Mouse (Mus musculus) CH12.LX (cell line): ENCODE measurements around the gene Fam243. TPM values are rescaled to one million over a fixed set of nuclear protein-coding genes. Genes with fewer than 3 reads are reported as not detected.

Experiments used
- DNase-seq: peaks from one replicate; pipeline ENCODE4 v3.0.0-alpha.2; 2013; ENCODE audit errors: extremely low read depth
- H3K27ac ChIP-seq: 2 replicates; pipeline ENCODE4 v1.5.1; 2012; ENCODE audit warnings: low read depth, mild to moderate bottlenecking, control low read depth, moderate library complexity; ENCODE audit not compliant: insufficient read depth
- H3K27me3 ChIP-seq: replicated peaks from 2 replicates; pipeline ENCODE3; 2012; ENCODE audit warnings: inconsistent platforms
- H3K36me3 ChIP-seq, 2 experiments: replicated peaks in 1 of 2; 2 replicates each; pipeline versions ENCODE3 to v1.6.1; 2012; ENCODE audit warnings: inconsistent platforms in 1 of 2, low read length in 1 of 2, mild to moderate bottlenecking in 1 of 2, mixed read lengths in 1 of 2, moderate library complexity in 1 of 2; ENCODE audit not compliant: control insufficient read depth in 1 of 2, insufficient read depth in 1 of 2
- H3K4me1 ChIP-seq, 2 experiments: 2 replicates each; pipeline ENCODE4 v1.6.1; 2012; ENCODE audit warnings: inconsistent platforms in 1 of 2, moderate library complexity in 1 of 2; ENCODE audit not compliant: insufficient read depth in 2 of 2, control insufficient read depth in 1 of 2
- H3K4me2 ChIP-seq: 2 replicates; pipeline ENCODE4 v1.6.1; 2012; ENCODE audit warnings: low read depth, mild to moderate bottlenecking, control low read depth; ENCODE audit not compliant: poor library complexity, insufficient read depth, severe bottlenecking
- H3K4me3 ChIP-seq, 3 experiments: fragments of 150-350 bp in 1 of 3; sonication (generic) in 1 of 3; replicated peaks in 1 of 3; 2 replicates each; pipeline versions ENCODE3 to v1.5.1; 2011 to 2012; ENCODE audit warnings: low read depth in 2 of 3, low read length in 2 of 3, mild to moderate bottlenecking in 2 of 3, moderate library complexity in 2 of 3, control low read depth in 1 of 3, improper control_type of control experiment in 1 of 3, inconsistent platforms in 1 of 3, mixed read lengths in 1 of 3; ENCODE audit not compliant: poor library complexity in 1 of 3
- H3K79me2 ChIP-seq: replicated peaks from 2 replicates; pipeline ENCODE4 v1.6.1; 2012; ENCODE audit warnings: mild to moderate bottlenecking, moderate library complexity; ENCODE audit not compliant: control insufficient read depth, poor library complexity, insufficient read depth, severe bottlenecking; ENCODE audit errors: extremely low read depth
- H3K9ac ChIP-seq: 2 replicates; pipeline ENCODE4 v1.6.1; 2012; ENCODE audit warnings: low read depth, mild to moderate bottlenecking, control low read depth, moderate library complexity; ENCODE audit not compliant: insufficient read depth
- H3K9me3 ChIP-seq: replicated peaks from 2 replicates; pipeline ENCODE3; 2012; ENCODE audit warnings: low read length, inconsistent platforms, mixed read lengths
- BHLHE40 ChIP-seq: IDR thresholded peaks from 2 replicates; pipeline ENCODE4 v1.6.1; 2011; ENCODE audit warnings: mild to moderate bottlenecking, low read depth, low read length, improper control_type of control experiment
- CHD1 ChIP-seq: IDR thresholded peaks from 2 replicates; pipeline ENCODE4 v1.6.1; 2012; ENCODE audit warnings: low read depth, low read length, improper control_type of control experiment, inconsistent platforms
- CHD2 ChIP-seq: IDR thresholded peaks from 2 replicates; pipeline ENCODE4 v1.6.1; 2011; ENCODE audit warnings: low read length, improper control_type of control experiment
- CTCF ChIP-seq, 2 experiments: IDR thresholded peaks in 1 of 2; conservative IDR thresholded peaks in 1 of 2; 2 replicates each; pipeline ENCODE4 v1.5.1; 2011 to 2012; ENCODE audit warnings: low read depth in 2 of 2, low read length in 2 of 2, improper control_type of control experiment in 1 of 2, inconsistent platforms in 1 of 2, mild to moderate bottlenecking in 1 of 2, moderate library complexity in 1 of 2
- E2F4 ChIP-seq: IDR thresholded peaks from 2 replicates; pipeline ENCODE4 v1.6.1; 2011; ENCODE audit warnings: low read depth, low read length, improper control_type of control experiment; ENCODE audit not compliant: insufficient replicate concordance
- ELF1 ChIP-seq: IDR thresholded peaks from 2 replicates; pipeline ENCODE4 v1.6.1; 2014; ENCODE audit warnings: low read depth, mild to moderate bottlenecking, inconsistent platforms, low read length, improper control_type of control experiment
- EP300 ChIP-seq: IDR thresholded peaks from 2 replicates; pipeline ENCODE4 v1.6.1; 2011; ENCODE audit warnings: low read length, improper control_type of control experiment
- IRF4 ChIP-seq: IDR thresholded peaks from 2 replicates; pipeline ENCODE4 v1.6.1; 2014; ENCODE audit warnings: low read depth, mild to moderate bottlenecking, inconsistent platforms, low read length, improper control_type of control experiment
- JUN ChIP-seq: IDR thresholded peaks from 2 replicates; pipeline ENCODE4 v1.6.1; 2011; ENCODE audit warnings: low read depth, mild to moderate bottlenecking, low read length, improper control_type of control experiment, moderate library complexity; ENCODE audit not compliant: insufficient read depth
- JUND ChIP-seq: conservative IDR thresholded peaks from 2 replicates; pipeline ENCODE4 v1.6.1; 2011; ENCODE audit warnings: low read depth, low read length, improper control_type of control experiment
- KAT2A ChIP-seq: IDR thresholded peaks from 2 replicates; pipeline ENCODE4 v1.6.1; 2012; ENCODE audit warnings: low read length, improper control_type of control experiment, inconsistent platforms; ENCODE audit not compliant: insufficient replicate concordance
- MAFK ChIP-seq: IDR thresholded peaks from 2 replicates; pipeline ENCODE4 v1.6.1; 2011; ENCODE audit warnings: low read length, improper control_type of control experiment; ENCODE audit not compliant: insufficient replicate concordance
- MAX ChIP-seq: IDR thresholded peaks from 2 replicates; pipeline ENCODE4 v1.6.1; 2011; ENCODE audit warnings: low read length, improper control_type of control experiment
- MAZ ChIP-seq: IDR thresholded peaks from 2 replicates; pipeline ENCODE4 v1.6.1; 2012; ENCODE audit warnings: low read depth, mild to moderate bottlenecking, inconsistent platforms, low read length, improper control_type of control experiment, moderate library complexity
- MEF2A ChIP-seq: IDR thresholded peaks from 2 replicates; pipeline ENCODE4 v1.6.1; 2014; ENCODE audit warnings: low read depth, mild to moderate bottlenecking, inconsistent platforms, low read length, improper control_type of control experiment, borderline replicate concordance
- MXI1 ChIP-seq: IDR thresholded peaks from 2 replicates; pipeline ENCODE4 v1.6.1; 2011; ENCODE audit warnings: mild to moderate bottlenecking, low read depth, low read length, improper control_type of control experiment
- MYC ChIP-seq: IDR thresholded peaks from 2 replicates; pipeline ENCODE4 v1.6.1; 2011; ENCODE audit warnings: low read depth, mild to moderate bottlenecking, improper control_type of control experiment, low read length
- NELFE ChIP-seq: IDR thresholded peaks from 2 replicates; pipeline ENCODE4 v1.6.1; 2011; ENCODE audit warnings: low read depth, low read length, improper control_type of control experiment
- NRF1 ChIP-seq: IDR thresholded peaks from 2 replicates; pipeline ENCODE4 v1.6.1; 2014; ENCODE audit warnings: low read depth, mild to moderate bottlenecking, inconsistent platforms, low read length, improper control_type of control experiment, moderate library complexity
- PAX5 ChIP-seq: IDR thresholded peaks from 2 replicates; pipeline ENCODE4 v1.6.1; 2012; ENCODE audit warnings: low read length, inconsistent platforms, mixed read lengths
- RAD21 ChIP-seq: IDR thresholded peaks from 2 replicates; pipeline ENCODE4 v1.6.1; 2011; ENCODE audit warnings: low read depth, mild to moderate bottlenecking, low read length, improper control_type of control experiment, moderate library complexity
- RCOR1 ChIP-seq: conservative IDR thresholded peaks from 2 replicates; pipeline ENCODE4 v1.6.1; 2012; ENCODE audit warnings: low read depth, mild to moderate bottlenecking, inconsistent platforms, low read length, improper control_type of control experiment
- TBP ChIP-seq: conservative IDR thresholded peaks from 2 replicates; pipeline ENCODE4 v1.6.1; 2011; ENCODE audit warnings: low read depth, low read length, improper control_type of control experiment
- TCF12 ChIP-seq: IDR thresholded peaks from 2 replicates; pipeline ENCODE4 v1.6.1; 2014; ENCODE audit warnings: low read depth, mild to moderate bottlenecking, inconsistent platforms, low read length, improper control_type of control experiment
- UBTF ChIP-seq: IDR thresholded peaks from 2 replicates; pipeline ENCODE4 v1.6.1; 2012; ENCODE audit warnings: low read depth, mild to moderate bottlenecking, inconsistent platforms, low read length, improper control_type of control experiment, moderate library complexity
- USF1 ChIP-seq: IDR thresholded peaks from 2 replicates; pipeline ENCODE4 v1.6.1; 2014; ENCODE audit warnings: low read depth, mild to moderate bottlenecking, inconsistent platforms, low read length, improper control_type of control experiment
- USF2 ChIP-seq: conservative IDR thresholded peaks from 2 replicates; pipeline ENCODE4 v1.6.1; 2011; ENCODE audit warnings: low read depth, low read length, improper control_type of control experiment
- ZC3H11A ChIP-seq: IDR thresholded peaks from 2 replicates; pipeline ENCODE4 v1.6.1; 2012; ENCODE audit warnings: low read depth, mild to moderate bottlenecking, inconsistent platforms, low read length, improper control_type of control experiment
- ZMIZ1 ChIP-seq: IDR thresholded peaks from 2 replicates; pipeline ENCODE4 v1.6.1; 2012; ENCODE audit warnings: low read depth, mild to moderate bottlenecking, inconsistent platforms, low read length, improper control_type of control experiment
- dilution Hi-C: fragments of 300-500 bp; cut with MboI; formaldehyde crosslinking; loops from 2 replicates; pipeline ENCODE4 v1.14.3; 2020; ENCODE audit warnings: low sequenced_read_pairs; ENCODE audit not compliant: extremely low pct_unique_long_range_greater_than_20kb, extremely low pct_ligation_motif_present
- in situ Hi-C: fragments of 300-500 bp; cut with MboI; formaldehyde crosslinking; loops from 3 replicates; pipeline ENCODE4 v1.14.3; 2019; ENCODE audit warnings: low sequenced_read_pairs, low pct_ligation_motif_present, low pct_unique_long_range_greater_than_20kb, mixed read lengths
- polyA plus RNA-seq: library from polyadenylated mRNA; unstranded; fragments of >175 nt; gene quantifications from 2 replicates; pipeline ENCODE4 v1.2.1, GENCODE M21; 2012; ENCODE audit warnings: low read depth; ENCODE audit not compliant: insufficient read length
- total RNA-seq, 2 experiments: library from RNA; depleted of rRNA; stranded (reverse); fragments of 300-350 nt in 1 of 2; fragments of >200 nt in 1 of 2; gene quantifications; 2 replicates each; pipeline ENCODE4 v1.2.3; 2012 to 2014

Gene Fam243
- total and polyA plus RNA-seq, 3 experiments = not detected

DNA sequence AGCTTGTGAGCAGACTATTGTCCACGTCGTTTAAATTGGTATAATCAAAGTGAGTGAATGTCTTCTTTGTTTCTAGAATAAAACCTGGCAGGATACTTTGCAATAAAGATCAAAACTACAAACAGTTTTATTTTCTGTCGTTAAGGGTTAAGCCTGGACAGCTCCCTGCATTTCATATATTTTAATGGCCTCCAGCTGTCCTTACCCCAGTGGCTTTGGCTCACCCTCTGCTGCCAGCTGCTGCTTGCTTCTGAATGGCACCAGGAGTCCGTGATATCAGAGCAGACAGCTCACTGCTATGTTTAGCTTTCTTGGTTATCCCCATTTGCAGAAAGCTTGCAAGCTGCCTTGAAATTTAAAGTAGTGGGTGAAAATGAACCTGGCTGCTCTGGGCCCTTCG is 19.3 kb downstream of the Fam243 start:
- H3K9ac ChIP-seq = peak overlapping the region; percentile 80
- in situ Hi-C loops = no loop called here

DNA sequence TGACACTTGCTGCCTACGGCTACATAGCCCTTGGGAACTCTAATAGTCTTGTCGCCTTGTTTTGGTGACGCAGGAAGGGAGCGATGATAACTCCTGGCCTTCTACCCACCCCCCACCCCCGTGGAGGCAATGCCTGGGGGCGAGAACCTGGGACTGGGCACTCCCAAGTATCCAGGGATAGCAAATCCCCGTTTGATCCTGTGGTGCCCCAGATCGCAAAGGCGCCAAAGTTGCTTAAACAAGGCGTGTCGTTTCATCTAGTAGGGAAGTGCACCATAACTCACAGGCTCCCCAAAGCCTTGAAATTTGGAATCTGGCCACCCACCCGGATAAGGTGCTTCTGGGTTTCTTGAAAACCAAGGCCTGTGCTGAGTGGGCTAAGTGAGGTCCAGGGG is 19.8 kb downstream of the Fam243 start:
- in situ Hi-C loops (no loop called here), dilution Hi-C loops (no loop called here)
- TF ChIP-seq USF2 (no peak), MAFK (no peak), EP300 (no peak; the same call in 1 of the 2 replicates), ZMIZ1 (no peak), MAX (no peak), CHD1 (0 out of 2 replicates have a peak, but pooled peaks have one; percentile 14), BHLHE40 (no peak), RAD21 (no peak), UBTF (no peak), JUN (no peak), RCOR1 (no peak), MYC (no peak), USF1 (no peak), NELFE (no peak), IRF4 (0 out of 2 replicates have a peak, but pooled peaks have one; percentile 6), TCF12 (no peak), NRF1 (no peak), JUND (no peak), CHD2 (0 out of 2 replicates have a peak, but pooled peaks have one; percentile 3)
- peaks cover 11 to 57% of the 10 kb centered on the region in 2 experiments for H3K4me1 ChIP-seq
- peak overlapping the region; percentile 69 for H3K4me2 ChIP-seq
- no peaks in the 10 kb centered on the region for H3K27me3 ChIP-seq
- no peaks in the 10 kb centered on the region for H3K79me2 ChIP-seq
- peak overlapping the region; percentile 80 for H3K9ac ChIP-seq
- no peak overlapping the region for H3K27ac ChIP-seq
- peaks cover 9 to 20% of the 10 kb centered on the region in 2 experiments for H3K36me3 ChIP-seq
- no peak for DNase-seq
- H3K9me3 ChIP-seq = no peaks in the 10 kb centered on the region
- H3K4me3 ChIP-seq = peak overlapping the region; percentile 66 to 87 (median 73)

More for the DNA sequence above, 19.3 kb downstream of the Fam243 start:
- no peak for DNase-seq
- Histone ChIP-seq H3K4me3 (peak overlapping the region; percentile 66 to 87 (median 73)), H3K36me3 (peaks cover 13 to 25% of the 10 kb centered on the region in 2 experiments), H3K79me2 (no peaks in the 10 kb centered on the region), H3K4me1 (peaks cover 11 to 57% of the 10 kb centered on the region in 2 experiments), H3K27me3 (no peaks in the 10 kb centered on the region), H3K4me2 (peak overlapping the region; percentile 69), H3K9me3 (no peaks in the 10 kb centered on the region), H3K27ac (no peak overlapping the region)
- dilution Hi-C loops = no loop called here
- no peak for TF ChIP-seq ELF1
- TF ChIP-seq MAZ = no peak
- no peak for TF ChIP-seq MXI1
- no peak for TF ChIP-seq ZMIZ1
- no peak for TF ChIP-seq E2F4
- no peak for TF ChIP-seq CHD2
- no peak for TF ChIP-seq CHD1
- no peak for TF ChIP-seq JUND
- TF ChIP-seq CTCF (conservative IDR thresholded peaks at IDR 0.05 in 1 of 2, IDR thresholded peaks at IDR 0.05 in 1 of 2; ENCODE audit: low read depth in 2 of 2, low read length in 2 of 2) = no peak
- TF ChIP-seq MEF2A = no peak
- TF ChIP-seq NRF1 = no peak; the same call in 1 of the 2 replicates
- no peak for TF ChIP-seq UBTF
- no peak for TF ChIP-seq ZC3H11A
- no peak for TF ChIP-seq KAT2A
- no peak for TF ChIP-seq IRF4
- TF ChIP-seq NELFE = no peak
- TF ChIP-seq PAX5 = no peak
- no peak for TF ChIP-seq TBP
